In genomic region chr10:122551586-122551985, GRCm38 (mm10) we compare ENCODE assay signal across 25 mouse cellular contexts.
"Had no signal": no experiment of that assay in that cellular context is flagged by ENCODE, and none has a peak within 500 bp of the region (broad histone marks: within the 10 kb centered on the region; RNA-seq: fewer than 3 reads in every experiment).

No protein-coding gene starts in this region.

- DNase-seq: gastrocnemius, postnatal 25 days; heart, adult 18-20 months; heart, postnatal 10 days; heart, postnatal 4 days; kidney, adult 18-20 months; kidney, adult 8-10 months; kidney, postnatal 10 days; kidney, postnatal 25 days; kidney, postnatal 4 days; liver; liver, embryonic 13.5 days; liver, postnatal 0 days had no signal

- H3K27me3 ChIP-seq: heart, embryonic 12.5 days; hindbrain, embryonic 12.5 days; intestine, embryonic 15.5 days; limb, embryonic 12.5 days; liver, embryonic 13.5 days; liver, embryonic 15.5 days had no signal

- H3K4me3 ChIP-seq: heart, embryonic 10.5 days; heart, embryonic 12.5 days; hindbrain, embryonic 10.5 days; hindbrain, embryonic 12.5 days; intestine, embryonic 15.5 days; layer of hippocampus, adult 2 months; left cerebral cortex, adult 2 months; limb, embryonic 10.5 days; limb, embryonic 12.5 days; liver, embryonic 13.5 days; liver, embryonic 15.5 days had no signal

- ATAC-seq: hindbrain, embryonic 16.5 days; inflammation-experienced regulatory T-cells, adult 6 months; intestine, embryonic 15.5 days; intestine, postnatal 0 days; liver, postnatal 0 days had no signal

- H3K36me3 ChIP-seq: heart, embryonic 10.5 days; heart, embryonic 12.5 days; hindbrain, embryonic 10.5 days; hindbrain, embryonic 12.5 days; intestine, embryonic 15.5 days; limb, embryonic 10.5 days; limb, embryonic 12.5 days; liver, embryonic 13.5 days; liver, embryonic 15.5 days had no signal
